Mouse (Mus musculus) monocyte, adult 2 months (primary cell): ENCODE results near the gene A630076J17Rik.

Experiments used
- DNase-seq, 2 experiments: peaks; one replicate each; pipeline ENCODE4 v3.0.0; 2022; ENCODE audit warnings: low spot score in 2 of 2, low read depth in 1 of 2

Gene A630076J17Rik

DNA sequence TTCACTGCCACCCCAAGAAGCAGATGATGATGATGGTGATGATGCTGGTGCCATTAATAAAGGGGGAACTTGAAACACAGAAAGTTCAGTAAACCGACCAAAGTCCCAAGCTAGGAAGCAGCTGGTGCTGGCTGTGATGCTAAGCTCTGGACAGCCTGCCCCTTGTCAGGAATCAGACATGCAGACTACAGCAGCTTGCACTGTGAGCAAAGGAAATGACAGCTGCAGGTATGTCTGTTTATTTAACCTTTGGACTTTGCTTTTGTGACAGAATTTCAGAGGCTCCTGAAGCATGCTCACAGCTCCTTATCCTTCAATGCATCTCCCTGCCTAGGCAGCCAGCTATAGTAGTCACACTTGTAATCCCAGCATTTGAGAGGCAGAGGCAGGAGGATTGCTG is at the start of gene A630076J17Rik:
Gene A630076J17Rik (plus strand): TSS at position 88 of the 400 bp plus-strand sequence.
- DNase-seq = no peak

GRCm38 (mm10) chr3:107180860-107181259 is 49.6 kb upstream of the A630076J17Rik start:
- no peak for DNase-seq

DNA sequence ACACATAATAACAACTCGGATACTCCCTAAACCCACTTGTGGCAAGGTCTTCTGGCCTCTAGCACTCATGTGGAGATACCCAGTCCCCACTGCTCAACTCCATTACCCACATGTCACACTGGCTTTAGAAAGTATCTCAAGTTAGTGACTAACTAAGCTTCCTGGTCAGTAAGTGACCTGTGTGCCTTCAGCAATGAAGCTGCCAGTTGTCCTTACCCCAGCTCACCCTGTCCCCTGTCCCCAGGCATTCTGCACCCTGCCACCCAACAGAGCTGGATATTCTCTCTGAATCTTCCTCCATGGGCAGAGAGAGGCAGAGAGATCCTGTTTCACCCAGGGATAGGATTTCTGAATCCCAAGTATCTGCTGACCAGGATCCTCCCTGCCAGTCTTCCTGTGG is 47.7 kb upstream of the A630076J17Rik start, which contains the start of gene Kcna10:
Gene Kcna10 (plus strand): TSS at position 301 of the 400 bp plus-strand sequence.
- no peak for DNase-seq

- no peak for DNase-seq
Observed at GRCm38 (mm10) chr3:107183178-107183577, 47.2 kb upstream of the A630076J17Rik start.

DNA sequence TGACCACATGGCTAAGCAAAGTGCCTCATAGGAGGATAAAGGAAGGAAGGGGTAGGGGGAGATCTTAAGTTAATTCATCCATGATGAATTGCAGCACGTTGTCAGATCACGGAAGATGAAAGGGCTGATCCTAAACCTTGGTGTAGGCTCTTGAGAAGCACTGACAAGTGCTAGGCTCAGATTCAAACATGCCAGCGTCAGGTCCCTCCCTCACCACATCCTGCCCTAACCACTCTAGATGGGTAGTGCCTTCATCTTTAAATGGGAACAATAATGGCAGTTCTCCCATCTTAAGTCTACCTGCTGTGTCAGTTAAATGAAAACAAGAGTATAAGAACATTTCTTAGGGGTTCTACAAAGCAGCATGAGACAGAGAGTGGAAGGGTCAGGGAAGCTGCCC is 44.8 kb upstream of the A630076J17Rik start:
- no peak for DNase-seq

DNA sequence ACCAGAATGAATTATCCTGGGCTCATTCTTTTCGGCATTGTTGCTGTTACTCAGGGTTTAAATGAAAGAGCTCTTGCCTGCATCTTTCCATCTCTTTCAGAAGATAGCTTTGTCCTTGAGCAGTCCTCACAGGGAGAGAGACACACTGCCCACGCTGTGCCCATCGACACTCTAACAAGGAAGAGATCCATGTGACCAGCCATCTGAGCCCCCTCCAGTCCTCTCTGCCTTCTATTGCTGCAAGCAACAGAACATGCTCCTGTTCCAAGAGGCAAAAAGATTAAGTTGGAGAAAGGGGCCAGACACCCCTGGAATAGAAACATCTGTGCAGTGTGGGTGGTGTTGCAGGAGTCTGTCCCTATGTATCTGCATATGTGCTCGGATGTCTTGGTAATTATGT is 43.4 kb upstream of the A630076J17Rik start:
- no peak for DNase-seq

- DNase-seq = no peak
Observed at GRCm38 (mm10) chr3:107188226-107188899, 42.1 kb upstream of the A630076J17Rik start.

GRCm38 (mm10) chr3:107201310-107202180 is 28.9 kb upstream of the A630076J17Rik start:
- DNase-seq = no peak

DNA sequence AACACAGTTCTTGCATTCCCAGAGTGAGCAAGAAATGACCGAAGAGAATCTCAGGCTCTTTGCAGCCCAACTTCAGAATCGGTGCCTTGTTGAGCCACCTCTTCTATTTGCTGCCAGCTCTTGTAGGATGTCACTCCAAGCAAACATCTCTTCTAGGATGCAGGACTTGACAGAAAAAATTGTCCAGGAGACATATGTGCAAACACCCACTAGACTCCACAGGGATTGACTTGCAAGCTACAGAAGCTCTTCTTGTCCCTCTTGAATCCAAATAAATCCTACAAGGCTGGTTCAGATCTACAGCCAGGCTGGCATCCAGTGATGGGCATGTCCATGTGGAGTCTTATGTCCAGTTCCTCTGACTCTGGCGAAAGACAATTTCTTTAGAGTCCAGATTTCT is 26.0 kb upstream of the A630076J17Rik start:
- DNase-seq = no peak

DNA sequence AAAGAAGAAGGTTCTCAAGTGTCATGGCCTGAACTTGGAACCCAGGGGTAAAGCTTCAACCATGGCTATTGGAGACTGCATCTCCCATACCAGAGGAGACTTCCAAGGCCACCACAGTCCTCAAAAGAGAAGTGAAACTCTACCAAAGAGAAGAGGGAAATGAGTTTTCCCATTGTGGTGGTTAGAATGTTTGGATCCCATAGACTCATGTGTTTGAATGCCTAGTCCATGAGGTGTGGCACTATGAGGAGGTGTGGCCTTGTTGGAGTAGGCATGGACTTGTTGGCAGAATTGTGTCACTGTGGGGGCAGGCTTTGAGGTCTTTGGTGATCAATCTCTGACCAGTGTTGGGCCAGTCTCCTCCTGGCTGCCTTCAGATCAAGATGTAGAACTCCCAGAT is 25.2 kb upstream of the A630076J17Rik start:
- no peak for DNase-seq

GRCm38 (mm10) chr3:107205994-107206393 is 24.4 kb upstream of the A630076J17Rik start:
- no peak for DNase-seq

DNA sequence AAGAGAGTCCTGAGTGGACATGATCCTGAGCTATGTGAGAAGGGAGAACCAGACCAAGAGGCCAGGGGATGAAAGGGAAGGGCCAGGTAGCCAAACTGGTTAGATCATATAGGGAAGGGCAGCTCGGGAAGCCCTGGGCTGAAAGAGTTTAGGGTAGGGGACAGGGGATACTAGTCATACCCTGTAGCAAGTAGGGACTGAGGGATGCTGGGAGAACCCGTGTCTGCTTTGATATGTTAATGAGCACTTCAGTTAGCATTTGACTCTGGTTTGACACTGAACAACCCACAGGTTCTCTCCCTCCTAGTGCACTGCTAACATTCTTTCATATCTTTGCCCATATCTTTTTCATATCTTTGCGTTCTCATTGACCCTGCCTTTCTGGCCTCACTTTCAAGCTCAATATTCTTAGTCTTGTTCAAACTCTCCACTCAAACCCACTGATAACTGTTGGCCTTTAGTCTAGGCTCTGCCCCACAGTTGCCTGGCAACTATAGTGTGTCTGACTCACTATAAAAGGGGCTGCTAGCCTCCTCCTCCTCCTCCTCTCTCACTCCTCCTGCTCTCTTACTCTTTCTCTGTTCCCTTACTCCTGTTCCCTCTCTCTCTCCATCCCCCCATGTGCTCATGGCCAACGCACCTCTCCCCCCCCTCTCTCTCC is 23.8 kb upstream of the A630076J17Rik start:
- no peak for DNase-seq

DNA sequence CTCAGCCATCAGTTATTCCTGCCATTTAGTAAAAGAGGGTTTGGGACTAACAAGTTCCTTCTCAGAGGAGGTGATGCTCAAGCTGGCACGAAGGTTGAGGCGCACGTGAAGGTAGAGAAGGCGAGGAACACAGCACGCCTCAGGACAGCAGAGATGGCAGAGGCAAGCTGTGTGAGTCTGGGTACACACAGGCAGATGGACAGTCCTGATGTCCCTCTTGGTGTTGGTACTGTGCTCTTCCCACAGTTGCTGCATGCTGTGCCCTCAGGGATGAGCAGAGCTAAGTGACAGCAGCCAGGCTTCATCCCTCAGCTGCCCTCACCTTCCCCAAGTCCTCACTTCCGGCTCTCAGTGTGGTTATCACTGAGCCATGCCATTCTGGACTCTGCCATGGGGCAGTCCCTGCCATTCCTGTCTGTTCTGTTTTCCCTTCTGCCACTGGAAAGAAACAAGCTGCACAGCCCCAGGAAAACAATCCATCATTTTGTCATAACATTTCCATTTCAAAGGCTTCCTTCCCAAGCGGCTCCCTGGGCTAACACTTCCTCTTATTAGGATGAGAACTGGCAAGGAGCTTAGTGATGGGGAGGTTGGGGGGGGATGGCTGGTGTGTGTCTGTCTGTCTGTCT is 22.7 kb upstream of the A630076J17Rik start:
- DNase-seq = no peak

GRCm38 (mm10) chr3:107214606-107215005 is 15.8 kb upstream of the A630076J17Rik start:
- no peak for DNase-seq

DNA sequence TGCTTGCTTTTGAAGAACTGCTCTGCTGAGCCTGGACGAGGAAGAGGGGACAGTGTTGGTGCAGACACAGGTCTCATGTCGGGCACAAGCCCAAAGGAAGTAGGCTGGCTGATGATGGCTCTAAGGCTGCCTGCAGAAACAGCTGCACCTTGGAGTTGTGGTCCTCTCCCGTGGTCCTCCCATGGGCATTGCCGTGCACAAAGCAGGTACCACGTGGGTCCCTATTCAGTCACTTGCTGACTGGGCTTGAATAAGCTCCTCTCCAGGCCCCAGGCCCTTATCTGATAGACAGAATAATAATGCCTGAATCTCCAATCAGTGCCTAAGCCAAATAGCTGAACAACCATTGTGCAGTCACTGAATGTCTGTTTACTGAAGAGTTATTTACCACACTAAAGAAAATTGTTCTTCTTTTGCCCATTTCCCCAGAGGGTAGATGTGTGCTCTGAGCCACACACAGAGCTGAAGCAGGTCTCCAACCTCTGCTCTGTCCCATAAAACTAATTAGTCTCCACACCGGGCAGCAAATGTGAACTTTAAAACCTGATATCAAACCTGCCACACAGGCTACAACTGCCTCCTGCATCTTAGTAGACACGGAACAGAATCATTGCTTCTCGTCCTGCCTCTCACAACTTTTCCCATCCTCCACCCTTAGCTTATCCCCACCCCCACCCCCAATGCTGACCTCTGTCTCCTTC is 13.9 kb upstream of the A630076J17Rik start:
- no peak for DNase-seq

DNA sequence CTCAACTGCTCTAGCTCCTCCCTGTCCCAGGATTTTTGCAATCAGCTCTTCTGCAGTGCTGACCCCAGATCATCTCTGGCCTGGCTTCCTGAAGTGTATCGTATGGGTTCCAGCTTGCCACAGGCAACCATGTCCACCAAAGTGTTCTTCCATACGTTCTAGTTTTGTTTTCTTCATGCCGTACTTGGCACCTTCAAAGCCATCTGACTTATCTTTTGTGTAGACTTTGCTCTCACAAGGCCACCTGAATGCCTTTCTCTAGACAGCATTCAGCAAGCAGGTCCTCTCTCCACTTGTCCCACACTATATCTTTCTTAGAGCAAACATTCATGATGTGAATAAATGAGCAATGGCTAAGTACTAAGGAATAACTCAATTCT is 13.3 kb upstream of the A630076J17Rik start:
- DNase-seq = no peak

DNA sequence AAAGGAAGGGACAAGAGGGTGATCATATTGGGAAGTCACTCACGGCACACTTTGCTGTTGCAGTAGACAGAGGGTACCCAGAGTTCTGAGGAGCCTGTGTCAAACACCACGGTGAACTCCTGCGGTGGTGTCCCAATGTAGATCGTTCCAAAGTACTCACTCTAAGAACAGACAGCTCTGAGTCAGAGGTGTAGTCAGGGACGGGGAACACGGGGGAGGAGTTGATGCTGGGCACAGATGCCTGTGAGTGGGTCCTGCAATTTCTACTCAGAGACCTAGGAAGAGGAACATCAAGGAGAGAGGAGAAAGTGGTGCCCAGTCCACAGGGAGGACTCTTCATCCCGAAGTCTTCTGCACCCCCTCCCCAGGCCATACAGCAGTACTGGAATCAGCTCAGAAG is 11.8 kb upstream of the A630076J17Rik start:
- DNase-seq = no peak

GRCm38 (mm10) chr3:107221608-107222007 is 8.8 kb upstream of the A630076J17Rik start, which contains the start of gene Cym:
Cym (minus strand) TSS chr3:107221732.
- DNase-seq = no peak

- DNase-seq = no peak
Observed at GRCm38 (mm10) chr3:107223230-107223629, 7.2 kb upstream of the A630076J17Rik start.

- DNase-seq = no peak
Observed at GRCm38 (mm10) chr3:107225820-107226219, 4.6 kb upstream of the A630076J17Rik start.

DNA sequence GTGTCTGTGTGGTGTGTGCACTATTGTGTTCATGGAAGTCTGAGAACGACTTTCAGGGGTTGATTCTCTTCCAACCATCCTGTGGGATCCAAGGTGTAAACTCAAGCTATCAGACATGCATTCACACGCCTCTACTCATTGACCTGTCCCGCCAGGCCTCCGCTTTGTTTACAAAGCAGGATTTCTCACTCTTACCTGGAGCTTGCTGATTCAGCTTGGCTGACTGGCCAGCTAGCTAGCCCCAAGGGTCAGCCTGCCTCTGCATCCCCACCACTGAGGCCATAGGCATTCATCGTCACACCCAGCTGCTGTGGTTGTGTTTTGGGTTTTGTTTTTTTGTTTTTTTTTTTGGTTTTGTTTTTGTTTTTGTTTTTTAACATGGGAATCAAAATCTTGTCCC is 1.2 kb upstream of the A630076J17Rik start:
- no peak for DNase-seq
